Mouse (Mus musculus) MEL (cell line): ENCODE data around the gene Fosl2. TPM values are rescaled to one million over a fixed set of nuclear protein-coding genes. Genes with fewer than 3 reads are reported as not detected.

Experiments
- DNase-seq: peaks from one replicate; pipeline ENCODE4 v3.0.0; 2011; ENCODE audit warnings: low read depth, low spot score
- H3K27ac ChIP-seq: 2 replicates; pipeline ENCODE4 v1.5.1; 2012; ENCODE audit warnings: low read depth, mild to moderate bottlenecking, control low read depth, low read length, moderate library complexity; ENCODE audit not compliant: control insufficient read depth
- H3K27me3 ChIP-seq, 2 experiments: fragments of 150-350 bp in 1 of 2; sonication (generic) in 1 of 2; 2 replicates each; pipeline ENCODE4 v1.6.1; 2012; ENCODE audit warnings: low read length in 2 of 2, mild to moderate bottlenecking in 2 of 2, improper control_type of control experiment in 1 of 2, moderate library complexity in 1 of 2; ENCODE audit not compliant: insufficient read depth in 2 of 2, control insufficient read depth in 1 of 2
- H3K36me3 ChIP-seq, 2 experiments: 2 replicates each; pipeline ENCODE4 v1.6.1; 2012 to 2014; ENCODE audit warnings: low read length in 2 of 2, improper control_type of control experiment in 1 of 2, inconsistent platforms in 1 of 2, mild to moderate bottlenecking in 1 of 2; ENCODE audit not compliant: insufficient read depth in 2 of 2, control insufficient read depth in 1 of 2
- H3K4me1 ChIP-seq, 2 experiments: fragments of 150-350 bp in 1 of 2; sonication (generic) in 1 of 2; 2 replicates each; pipeline ENCODE4 v1.6.1; 2012; ENCODE audit warnings: low read length in 2 of 2, improper control_type of control experiment in 1 of 2, mild to moderate bottlenecking in 1 of 2; ENCODE audit not compliant: insufficient read depth in 2 of 2, control insufficient read depth in 1 of 2
- H3K4me3 ChIP-seq, 2 experiments: fragments of 150-350 bp in 1 of 2; sonication (generic) in 1 of 2; 2 replicates each; pipeline ENCODE4 v1.5.1; 2012; ENCODE audit warnings: low read depth in 2 of 2, low read length in 2 of 2, mild to moderate bottlenecking in 2 of 2, moderate library complexity in 2 of 2, control low read depth in 1 of 2, improper control_type of control experiment in 1 of 2; ENCODE audit not compliant: control insufficient read depth in 1 of 2, insufficient read depth in 1 of 2
- H3K79me2 ChIP-seq: 2 replicates; pipeline ENCODE4 v1.6.1; 2012; ENCODE audit warnings: mild to moderate bottlenecking, low read length, moderate library complexity; ENCODE audit not compliant: control insufficient read depth, poor library complexity, insufficient read depth
- H3K9ac ChIP-seq: 2 replicates; pipeline ENCODE4 v1.6.1; 2012; ENCODE audit warnings: low read depth, mild to moderate bottlenecking, control low read depth, low read length, moderate library complexity; ENCODE audit not compliant: control insufficient read depth, poor library complexity, severe bottlenecking
- H3K9me3 ChIP-seq: fragments of 150-350 bp; sonication (generic); replicated peaks from 2 replicates; pipeline ENCODE4 v1.6.1; 2012; ENCODE audit warnings: mild to moderate bottlenecking, low read length, improper control_type of control experiment, moderate library complexity; ENCODE audit not compliant: insufficient read depth
- CHD1 ChIP-seq: IDR thresholded peaks from 2 replicates; pipeline ENCODE4 v1.6.1; 2012; ENCODE audit warnings: low read depth, mild to moderate bottlenecking, inconsistent platforms, low read length, improper control_type of control experiment
- CHD2 ChIP-seq: IDR thresholded peaks from 2 replicates; pipeline ENCODE4 v1.6.1; 2011; ENCODE audit warnings: low read length, improper control_type of control experiment
- EP300 ChIP-seq, 2 experiments: IDR thresholded peaks; 2 replicates each; pipeline ENCODE4 v1.6.1; 2011; ENCODE audit warnings: improper control_type of control experiment in 2 of 2, low read length in 2 of 2, low read depth in 1 of 2, mild to moderate bottlenecking in 1 of 2
- ETS1 ChIP-seq: IDR thresholded peaks from 2 replicates; pipeline ENCODE4 v1.6.1; 2012; ENCODE audit warnings: low read depth, mild to moderate bottlenecking, inconsistent platforms, low read length, improper control_type of control experiment, moderate library complexity
- GABPA ChIP-seq: IDR thresholded peaks from 2 replicates; pipeline ENCODE4 v1.6.1; 2012; ENCODE audit warnings: low read depth, mild to moderate bottlenecking, inconsistent platforms, low read length, improper control_type of control experiment, moderate library complexity
- GATA1 ChIP-seq: IDR thresholded peaks from 2 replicates; pipeline ENCODE4 v1.6.1; 2011; ENCODE audit warnings: low read depth, low read length, improper control_type of control experiment
- MAFK ChIP-seq: IDR thresholded peaks from 2 replicates; pipeline ENCODE4 v1.6.1; 2011; ENCODE audit warnings: low read depth, mild to moderate bottlenecking, low read length, improper control_type of control experiment, borderline replicate concordance
- MAX ChIP-seq: IDR thresholded peaks from 2 replicates; pipeline ENCODE4 v1.6.1; 2011; ENCODE audit warnings: low read length, improper control_type of control experiment
- POLR2A ChIP-seq, 2 experiments: IDR thresholded peaks; 2 replicates each; pipeline ENCODE4 v1.6.1; 2011 to 2012; ENCODE audit warnings: low read length in 2 of 2, mild to moderate bottlenecking in 2 of 2, control low read depth in 1 of 2, improper control_type of control experiment in 1 of 2, low read depth in 1 of 2, moderate library complexity in 1 of 2; ENCODE audit not compliant: control insufficient read depth in 1 of 2, insufficient read depth in 1 of 2, poor library complexity in 1 of 2
- POLR2AphosphoS5 ChIP-seq: IDR thresholded peaks from 2 replicates; pipeline ENCODE4 v1.6.1; 2012; ENCODE audit warnings: low read depth, borderline replicate concordance, mild to moderate bottlenecking, inconsistent platforms, low read length, moderate library complexity, mixed read lengths
- RAD21 ChIP-seq: IDR thresholded peaks from 2 replicates; pipeline ENCODE4 v1.6.1; 2011; ENCODE audit warnings: mild to moderate bottlenecking, low read depth, low read length, improper control_type of control experiment
- TBP ChIP-seq: IDR thresholded peaks from 2 replicates; pipeline ENCODE4 v1.8.0; 2011; ENCODE audit warnings: low read depth, low read length, improper control_type of control experiment
- UBTF ChIP-seq: IDR thresholded peaks from 2 replicates; pipeline ENCODE4 v1.6.1; 2012; ENCODE audit warnings: low read depth, mild to moderate bottlenecking, inconsistent platforms, low read length, improper control_type of control experiment, moderate library complexity, borderline replicate concordance; ENCODE audit not compliant: insufficient read depth
- USF2 ChIP-seq, 2 experiments: IDR thresholded peaks; 2 replicates each; pipeline ENCODE4 v1.6.1; 2011 to 2012; ENCODE audit warnings: improper control_type of control experiment in 2 of 2, low read length in 2 of 2, borderline replicate concordance in 1 of 2, inconsistent platforms in 1 of 2, low read depth in 1 of 2, mild to moderate bottlenecking in 1 of 2; ENCODE audit not compliant: insufficient read depth in 1 of 2
- ZMIZ1 ChIP-seq: IDR thresholded peaks from 2 replicates; pipeline ENCODE4 v1.6.1; 2012; ENCODE audit warnings: low read depth, mild to moderate bottlenecking, inconsistent platforms, low read length, improper control_type of control experiment, moderate library complexity
- polyA plus RNA-seq, 2 experiments: library from polyadenylated mRNA; stranded (reverse) in 1 of 2; unstranded in 1 of 2; fragments of >175 nt in 1 of 2; fragments of >200 nt in 1 of 2; gene quantifications; 2 replicates each; pipeline versions ENCODE4 v1.2.1 to v1.2.4; 2012; ENCODE audit warnings: low replicate concordance in 2 of 2, low read depth in 1 of 2; ENCODE audit not compliant: insufficient read length in 2 of 2, insufficient read depth in 1 of 2, missing spikeins in 1 of 2
- total RNA-seq: library from RNA; depleted of rRNA; stranded (reverse); fragments of 300-350 nt; gene quantifications from 2 replicates; pipeline ENCODE4 v1.2.3, GENCODE M21; 2012

Gene Fosl2
- total and polyA plus RNA-seq, 3 experiments: 3.3 to 22.1 (median 12.0) TPM

DNA sequence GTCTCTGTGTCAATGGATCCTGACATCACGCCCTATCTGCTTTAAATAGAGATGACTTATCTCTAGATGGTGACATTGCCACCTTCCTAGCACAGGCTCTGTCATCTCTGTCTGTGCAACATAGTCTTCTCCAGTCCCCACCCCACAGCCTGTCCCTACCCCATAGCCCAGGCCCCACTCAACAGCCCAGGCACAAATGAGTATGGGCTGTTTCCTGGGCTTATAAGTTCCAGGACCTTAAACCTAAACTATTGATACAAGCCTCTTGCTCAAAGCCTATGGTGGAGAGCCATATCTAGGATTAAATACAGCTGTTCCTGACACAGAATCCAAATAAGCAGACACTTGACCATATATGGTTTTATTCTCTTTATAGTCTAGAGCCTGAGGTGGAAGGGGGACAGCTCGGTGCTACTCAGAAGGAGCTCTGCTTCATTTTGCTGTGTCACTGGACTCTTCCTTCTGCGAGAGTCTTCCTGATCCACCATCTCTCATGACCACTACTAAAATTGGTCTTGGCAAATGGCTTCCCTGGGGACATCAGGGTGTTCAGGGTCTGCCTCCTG lies 28.0 kb downstream of the Fosl2 start:
- Histone ChIP-seq H3K4me1 (peaks cover 2 to 15% of the 10 kb centered on the region in 2 experiments; a peak in 2 of 4 replicates), H3K27me3 (no peaks in the 10 kb centered on the region), H3K79me2 (no peaks in the 10 kb centered on the region), H3K4me3 (no peak overlapping the region), H3K27ac (no peak overlapping the region), H3K9me3 (no peaks in the 10 kb centered on the region), H3K36me3 (peaks cover 0 to 14% of the 10 kb centered on the region in 2 experiments; a peak in 2 of 4 replicates), H3K9ac (no peak overlapping the region)
- DNase-seq: no peak
- TF ChIP-seq EP300 (IDR thresholded peaks at IDR 0.05; ENCODE audit: low read depth in 1 of 2, low read length in 2 of 2): no peak
- TF ChIP-seq UBTF: no peak
- no peak for TF ChIP-seq RAD21
- no peak for TF ChIP-seq CHD1
- no peak for TF ChIP-seq ETS1
- TF ChIP-seq GATA1: no peak
- no peak for TF ChIP-seq POLR2AphosphoS5
- TF ChIP-seq CHD2: no peak
- TF ChIP-seq GABPA: no peak

DNA sequence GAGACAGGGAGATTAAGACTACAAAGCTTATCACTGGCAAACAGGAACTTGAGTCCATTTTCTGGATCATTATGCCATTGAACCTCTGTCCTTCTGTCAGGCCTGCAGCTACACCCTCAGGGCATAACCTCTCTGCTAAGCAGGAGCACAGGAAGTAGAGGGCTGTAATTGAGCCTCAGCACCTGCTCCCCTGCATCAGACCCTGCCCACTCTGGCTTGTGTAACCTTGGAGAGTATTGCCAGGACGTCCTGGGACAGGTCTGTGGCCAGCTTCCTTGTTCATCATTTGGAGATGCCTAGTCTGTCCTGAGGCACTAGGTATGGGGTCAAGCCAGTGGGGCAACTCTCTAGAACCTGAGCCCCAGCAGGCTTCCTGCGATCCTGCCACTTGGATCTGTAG lies 36.6 kb downstream of the Fosl2 start:
- H3K9ac ChIP-seq: no peak overlapping the region
- H3K79me2 ChIP-seq: no peaks in the 10 kb centered on the region
- no peaks in the 10 kb centered on the region for H3K9me3 ChIP-seq
- H3K27ac ChIP-seq: no peak overlapping the region
- DNase-seq: peak; percentile 43
- H3K4me1 ChIP-seq: peaks cover 2 to 26% of the 10 kb centered on the region in 2 experiments; a peak in 3 of 4 replicates
- no peak for TF ChIP-seq ZMIZ1
- peak; percentile 51; the same call in 1 of the 2 replicates for TF ChIP-seq GATA1
- TF ChIP-seq TBP: no peak
- no peak for TF ChIP-seq MAFK
- no peak for TF ChIP-seq USF2 (IDR thresholded peaks at IDR 0.05; ENCODE audit: borderline replicate concordance in 1 of 2, insufficient read depth in 1 of 2, low read depth in 1 of 2, low read length in 2 of 2)
- TF ChIP-seq RAD21: peak; percentile 4; the same call in 1 of the 2 replicates
- TF ChIP-seq EP300 (IDR thresholded peaks at IDR 0.05; ENCODE audit: low read depth in 1 of 2, low read length in 2 of 2): no peak
- no peak for TF ChIP-seq CHD1
- no peak for TF ChIP-seq POLR2A (IDR thresholded peaks at IDR 0.05; ENCODE audit: control insufficient read depth in 1 of 2, insufficient read depth in 1 of 2, low read depth in 1 of 2, low read length in 2 of 2, poor library complexity in 1 of 2)
- no peak for TF ChIP-seq ETS1
- TF ChIP-seq MAX: no peak
- no peak overlapping the region for H3K4me3 ChIP-seq
- no peaks in the 10 kb centered on the region; a peak in 1 of 4 replicates for H3K36me3 ChIP-seq
- H3K27me3 ChIP-seq: no peaks in the 10 kb centered on the region
